Mouse (Mus musculus) pancreas, adult 10 weeks (tissue): Measurements from ENCODE around the gene Clasp1. TPM values are rescaled to one million over a fixed set of nuclear protein-coding genes. Genes with fewer than 3 reads are reported as not detected.

Experiments
- polyA plus RNA-seq: library from polyadenylated mRNA; stranded (reverse); fragments of 350-450 nt; fragmentation: Illumina TruSeq; extraction: RNeasy Lipid Tissue Mini Kit (QIAGEN cat#74804); gene quantifications from one replicate; pipeline ENCODE4 v1.2.3, GENCODE M21; 2015; ENCODE audit warnings: low read depth, low replicate concordance; ENCODE audit not compliant: insufficient read depth

Clasp1 gene
- polyA plus RNA-seq, result 4.4 TPM

DNA sequence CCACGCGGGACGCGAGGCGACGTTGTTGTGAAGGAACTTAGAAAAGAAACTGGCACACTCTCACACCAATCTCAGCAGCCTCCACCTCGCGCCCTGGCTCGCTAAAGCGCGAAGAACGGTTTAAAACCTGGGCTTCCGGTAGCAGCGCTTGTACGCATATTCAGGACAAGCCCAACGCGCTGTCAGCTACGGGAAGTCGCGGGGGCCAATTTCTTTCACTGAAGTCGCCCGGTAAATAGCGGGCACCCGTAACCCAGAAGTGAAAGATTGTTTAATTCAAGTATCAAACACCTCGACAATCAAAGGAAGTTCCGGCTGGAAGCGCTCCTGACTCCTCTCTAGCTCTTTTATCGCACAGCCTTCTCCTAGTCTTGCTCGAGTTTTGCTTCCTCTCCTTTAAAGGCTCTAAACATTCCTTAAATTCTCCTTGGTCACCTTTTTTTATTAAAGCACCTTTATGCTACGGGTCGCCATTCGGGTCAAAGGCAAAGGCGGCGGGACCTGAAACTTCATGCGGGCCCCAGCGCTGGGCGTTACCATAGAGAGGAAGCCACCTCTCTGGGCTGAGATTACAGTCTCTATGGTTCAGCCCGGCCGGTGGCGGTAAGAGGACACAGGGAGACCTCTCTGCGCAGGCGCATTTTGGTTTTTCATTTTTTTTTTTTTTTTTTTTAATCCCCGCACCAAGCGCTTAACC, at the start of gene Clasp1:
Clasp1 (plus strand) TSS at position 302 of the 697 bp plus-strand sequence.

DNA sequence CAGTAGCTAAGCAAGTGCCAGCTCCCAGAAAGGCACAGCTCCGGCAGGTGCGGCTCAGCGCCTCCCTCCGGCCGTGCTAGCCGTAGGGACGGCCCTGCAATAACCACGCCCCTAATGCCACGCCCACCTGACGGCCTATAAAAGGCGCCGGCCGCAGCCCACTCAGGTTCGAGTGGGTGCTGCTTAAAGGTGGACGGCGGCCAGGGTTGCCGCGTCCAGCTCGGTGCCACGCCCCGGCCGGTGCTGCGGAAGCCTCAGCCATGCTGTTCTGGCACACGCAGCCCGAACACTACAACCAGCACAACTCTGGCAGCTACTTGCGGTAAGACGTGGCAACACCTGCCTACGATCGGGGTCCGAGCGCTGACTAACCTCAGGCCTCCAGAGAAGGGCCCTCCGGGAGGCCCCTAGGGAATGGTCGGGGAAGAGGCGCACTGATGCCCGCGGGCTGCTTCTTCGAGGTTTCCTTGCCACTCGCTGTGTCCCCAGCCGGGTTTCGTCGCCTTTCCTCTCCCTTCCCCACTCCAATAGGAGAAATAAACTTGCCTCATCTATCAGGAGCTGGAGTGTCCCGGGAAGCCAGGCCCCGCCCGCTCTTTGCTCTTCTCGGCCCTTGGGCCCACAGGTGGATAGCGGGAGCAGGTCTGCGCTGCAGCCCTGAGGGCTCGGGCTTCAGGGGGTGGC, 239.1 kb downstream of the Clasp1 start, which contains the start of gene Tfcp2l1:
Tfcp2l1 (plus strand) TSS at position 165 of the 684 bp plus-strand sequence.

Other genes starting within 250 kb of the Clasp1 start
- not detected for gene Gm29106, start 212.5 kb upstream of the Clasp1 start, polyA plus RNA-seq
- 9.1 TPM for gene Tsn, start 77.3 kb upstream of the Clasp1 start, polyA plus RNA-seq
- gene Nifk, start 67.2 kb upstream of the Clasp1 start, polyA plus RNA-seq, result 7.4 TPM
- 0.52 TPM for gene Tfcp2l1, start 238.9 kb downstream of the Clasp1 start, polyA plus RNA-seq